9 mouse cellular contexts compared by ENCODE assay signal in genomic region chr3:36209776-36210555, GRCm38 (mm10). TPM values are rescaled to one million over a fixed set of nuclear protein-coding genes. Genes with fewer than 3 reads are reported as not detected.
DNase-seq lines count a peak whose midpoint lies in the region; ATAC-seq and TF ChIP-seq lines count a peak whose summit lies in the region.
"Had no signal": no experiment of that assay in that cellular context is flagged by ENCODE, and none has a peak within 500 bp of the region (broad histone marks: within the 10 kb centered on the region; RNA-seq: fewer than 3 reads in every experiment).

No protein-coding gene starts in this region.

- no peaks in the 10 kb centered on the region for H3K4me1 ChIP-seq in stomach, postnatal 0 days (replicated peaks; ENCODE audit: control insufficient read depth, insufficient read depth)

- no peak for ATAC-seq in CD4-positive, CD25-positive, alpha-beta regulatory T cell, adult 4 months
- ATAC-seq in megakaryocyte-erythroid progenitor cell, adult 5-6 weeks (replicated peaks; ENCODE audit: low FRiP score, low TSS enrichment, poor library complexity, severe bottlenecking): peak; percentile 44; the same call in 1 of the 2 replicates
- ATAC-seq in stomach, postnatal 0 days (ENCODE audit: low FRiP score, low TSS enrichment): no peak

- H3K36me3 ChIP-seq in stomach, postnatal 0 days (ENCODE audit: control insufficient read depth, insufficient read depth, low read length): no peaks in the 10 kb centered on the region

- H3K9me3 ChIP-seq in stomach, postnatal 0 days (ENCODE audit: control insufficient read depth, low read length): no peaks in the 10 kb centered on the region

- H3K27me3 ChIP-seq in stomach, postnatal 0 days (ENCODE audit: control insufficient read depth, insufficient read depth, low read length): no peaks in the 10 kb centered on the region

- DNase-seq in CD4-positive, CD25-positive, alpha-beta regulatory T cell, adult 2 months (ENCODE audit: low read depth, low spot score): peak; percentile 46
- peak; percentile 22 for DNase-seq in thymus, postnatal 4 days
- no peak for DNase-seq in thymus, postnatal 14 days
- peak; percentile 52 for DNase-seq in forelimb bud, embryonic 11.5 days (ENCODE audit: low read depth, low spot score)
- peak; percentile 63 for DNase-seq in kidney, postnatal 10 days
- peak; percentile 21 for DNase-seq in stomach, postnatal 0 days (ENCODE audit: low spot score)

- H3K9ac ChIP-seq in stomach, postnatal 0 days (ENCODE audit: low read length): no peak overlapping the region

- H3K27ac ChIP-seq in stomach, postnatal 0 days (replicated peaks): no peak overlapping the region
- H3K27ac ChIP-seq: macrophage had no signal

- no peak overlapping the region for H3K4me3 ChIP-seq in stomach, postnatal 0 days (ENCODE audit: low read depth, low read length)

- H3K4me2 ChIP-seq in stomach, postnatal 0 days (replicated peaks; ENCODE audit: low read depth): no peak overlapping the region

- WGBS in stomach, postnatal 0 days: 46% methylated on average over 11 of the region's 11 CpGs

- no peak for TF ChIP-seq EP300 in stomach, postnatal 0 days (optimal IDR thresholded peaks at IDR 0.05)

- peak; percentile 77 for TF ChIP-seq CTCF in stomach, postnatal 0 days (IDR thresholded peaks at IDR 0.05; ENCODE audit: low read depth)

RNA-seq across cellular contexts. Expression of gene Qrfpr, which starts 12.1 kb away (rescaled TPM):
- not detected for polyA plus RNA-seq in CD4-positive, CD25-positive, alpha-beta regulatory T cell, adult 4 months (2017; shearing (Covaris generic))
- not detected in 2 replicates for total RNA-seq in megakaryocyte-erythroid progenitor cell, adult 5-6 weeks (2014; fragmentation: Nextera tagmentation)
- total RNA-seq in megakaryocyte-erythroid progenitor cell, adult 5-6 weeks (2017): not detected in 2 replicates
- 0.07 TPM in 1 of 2 replicates, not detected in the other for polyA plus RNA-seq in stomach, postnatal 0 days (2015; fragmentation: Nextera tagmentation; extraction: Ambion mirVana)
- polyA plus RNA-seq: macrophage had no signal

RNA-seq across cellular contexts. Expression of gene D3Ertd254e, which starts 59.1 kb away (rescaled TPM):
- polyA plus RNA-seq in CD4-positive, CD25-positive, alpha-beta regulatory T cell, adult 4 months (2017; shearing (Covaris generic)): 1 to 10 TPM; 7.5 to 7.9 TPM
- total RNA-seq in megakaryocyte-erythroid progenitor cell, adult 5-6 weeks (2014; fragmentation: Nextera tagmentation): 5.5 and 6.6 TPM in 2 replicates
- 6.1 and 6.4 TPM in 2 replicates for total RNA-seq in megakaryocyte-erythroid progenitor cell, adult 5-6 weeks (2017)
- polyA plus RNA-seq in stomach, postnatal 0 days (2015; fragmentation: Nextera tagmentation; extraction: Ambion mirVana): 2.5 and 2.8 TPM in 2 replicates
